Mouse (Mus musculus): ENCODE data around the gene Larp1. TPM values are rescaled to one million over a fixed set of nuclear protein-coding genes. Genes with fewer than 3 reads are reported as not detected.

Larp1 gene
- polyA plus RNA-seq, 1 experiment from 2014 or later = 23.4 TPM

DNA sequence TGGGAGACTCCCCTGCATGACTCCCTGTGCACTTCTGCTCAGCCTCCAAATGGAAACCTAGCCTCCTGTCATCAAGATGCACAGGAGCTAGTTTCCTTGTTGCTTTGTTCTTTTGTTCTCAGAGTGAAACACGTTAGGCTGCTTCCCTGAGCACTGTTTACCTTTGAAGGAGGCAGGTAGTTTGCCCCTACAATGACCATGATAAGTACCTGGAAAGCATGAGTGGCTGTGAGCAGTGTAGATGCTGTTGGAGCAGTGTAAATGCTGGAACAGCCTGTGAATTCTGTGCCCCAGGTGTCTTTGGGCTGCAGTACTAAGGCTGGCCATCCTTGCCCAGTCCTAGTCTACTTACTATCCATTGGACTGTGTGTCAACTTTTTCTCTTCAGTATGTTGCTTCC, 18.0 kb downstream of the Larp1 start:
- no peak overlapping the region for H3K4me2 ChIP-seq (ENCODE audit: low read depth, low read length)
- H3K27me3 ChIP-seq (ENCODE audit: control insufficient read depth, insufficient read depth, low read length) = no peaks in the 10 kb centered on the region
- ATAC-seq (ENCODE audit: low read depth) = no peak
- no peak overlapping the region for H3K9ac ChIP-seq (replicated peaks; ENCODE audit: low read depth, low read length)
- H3K4me3 ChIP-seq (ENCODE audit: low read depth, low read length) = no peak overlapping the region
- no peak overlapping the region for H3K27ac ChIP-seq (ENCODE audit: low read depth, low read length)
- H3K4me1 ChIP-seq (ENCODE audit: control insufficient read depth, insufficient read depth, low read length) = peaks cover 2% of the 10 kb centered on the region; the same call in 1 of the 2 replicates
- H3K9me3 ChIP-seq (ENCODE audit: control insufficient read depth, low read length) = no peaks in the 10 kb centered on the region
- no peaks in the 10 kb centered on the region for H3K36me3 ChIP-seq (ENCODE audit: control insufficient read depth, insufficient read depth, low read length)
- 68% methylated on average over 1 of the region's 1 CpGs for WGBS

DNA sequence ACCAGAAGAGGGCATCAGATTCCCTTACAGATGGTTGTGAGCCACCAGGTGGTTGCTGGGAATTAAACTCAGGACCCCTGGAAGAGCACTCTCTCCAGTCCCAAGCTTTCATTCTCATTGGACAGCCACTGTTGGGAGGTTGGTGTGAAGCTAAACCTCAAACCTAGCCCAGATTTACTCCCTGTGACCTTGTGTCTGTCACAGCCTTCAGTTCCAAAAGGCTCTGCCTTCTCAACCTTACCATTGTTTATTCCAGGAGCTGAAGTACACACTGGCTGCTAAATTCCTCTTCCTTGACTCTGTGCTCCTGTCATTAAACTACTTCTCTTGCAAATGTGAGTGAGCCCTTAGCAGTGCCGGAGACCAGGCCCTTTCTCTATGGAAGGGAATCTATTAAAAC, 20.1 kb downstream of the Larp1 start:
- ATAC-seq (ENCODE audit: low read depth) = no peak
- 79% methylated on average over 1 of the region's 1 CpGs for WGBS
- H3K4me2 ChIP-seq (ENCODE audit: low read depth, low read length) = no peak overlapping the region
- H3K4me3 ChIP-seq (ENCODE audit: low read depth, low read length) = no peak overlapping the region
- no peak overlapping the region for H3K9ac ChIP-seq (replicated peaks; ENCODE audit: low read depth, low read length)
- H3K9me3 ChIP-seq (ENCODE audit: control insufficient read depth, low read length) = no peaks in the 10 kb centered on the region
- no peak overlapping the region for H3K27ac ChIP-seq (ENCODE audit: low read depth, low read length)
- no peaks in the 10 kb centered on the region for H3K36me3 ChIP-seq (ENCODE audit: control insufficient read depth, insufficient read depth, low read length)
- H3K4me1 ChIP-seq (ENCODE audit: control insufficient read depth, insufficient read depth, low read length) = no peaks in the 10 kb centered on the region
- H3K27me3 ChIP-seq (ENCODE audit: control insufficient read depth, insufficient read depth, low read length) = no peaks in the 10 kb centered on the region

DNA sequence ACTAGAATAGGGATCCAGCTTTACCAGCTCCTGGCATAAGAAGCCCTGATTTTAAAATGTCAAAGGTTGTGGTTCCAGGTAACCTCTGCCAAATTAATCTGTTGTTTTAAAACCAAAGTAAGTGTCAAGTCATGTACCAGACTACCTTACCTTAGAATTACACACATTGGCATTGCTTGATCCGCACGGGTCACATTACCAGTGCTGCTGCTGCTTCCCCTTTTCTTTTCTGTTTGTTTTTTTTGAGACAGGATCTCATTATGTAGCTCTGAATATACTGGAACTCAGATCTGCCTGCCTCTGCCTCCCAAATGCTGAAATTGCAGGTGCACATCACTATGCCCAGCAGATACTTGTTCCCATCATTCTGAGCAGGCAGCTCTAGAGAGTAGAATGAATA, 21.0 kb downstream of the Larp1 start:
- H3K4me2 ChIP-seq (ENCODE audit: low read depth, low read length) = no peak overlapping the region
- no peaks in the 10 kb centered on the region for H3K27me3 ChIP-seq (ENCODE audit: control insufficient read depth, insufficient read depth, low read length)
- WGBS = 90% methylated on average over 2 of the region's 2 CpGs
- H3K9me3 ChIP-seq (ENCODE audit: control insufficient read depth, low read length) = no peaks in the 10 kb centered on the region
- H3K4me1 ChIP-seq (ENCODE audit: control insufficient read depth, insufficient read depth, low read length) = no peaks in the 10 kb centered on the region
- H3K27ac ChIP-seq (ENCODE audit: low read depth, low read length) = no peak overlapping the region
- no peaks in the 10 kb centered on the region for H3K36me3 ChIP-seq (ENCODE audit: control insufficient read depth, insufficient read depth, low read length)
- no peak for ATAC-seq (ENCODE audit: low read depth)
- H3K4me3 ChIP-seq (ENCODE audit: low read depth, low read length) = no peak overlapping the region
- no peak overlapping the region for H3K9ac ChIP-seq (replicated peaks; ENCODE audit: low read depth, low read length)

DNA sequence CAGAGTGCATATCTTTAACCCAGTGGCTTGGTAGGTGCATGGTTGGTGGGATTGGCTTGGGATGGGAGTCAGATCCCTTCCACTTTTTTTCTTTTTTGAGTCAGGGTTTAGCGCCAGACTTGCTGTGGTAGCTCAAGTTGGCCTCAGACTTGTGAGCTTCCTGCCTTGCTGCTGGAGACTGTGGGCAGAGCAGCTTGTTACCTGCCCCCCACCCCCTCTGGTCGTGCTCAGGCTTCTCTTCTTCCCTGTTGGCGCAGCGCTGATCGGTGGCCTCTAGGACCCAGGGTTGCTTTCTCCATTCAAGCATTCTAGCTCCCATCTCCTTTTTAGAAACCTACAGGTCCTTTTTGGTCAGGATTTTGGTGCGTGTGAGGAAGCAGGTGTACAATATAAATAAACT, 22.3 kb downstream of the Larp1 start:
- no peak for ATAC-seq (ENCODE audit: low read depth)
- Histone ChIP-seq H3K36me3 (ENCODE audit: control insufficient read depth, insufficient read depth, low read length) (no peaks in the 10 kb centered on the region), H3K27me3 (ENCODE audit: control insufficient read depth, insufficient read depth, low read length) (no peaks in the 10 kb centered on the region), H3K27ac (ENCODE audit: low read depth, low read length) (no peak overlapping the region), H3K9ac (replicated peaks; ENCODE audit: low read depth, low read length) (no peak overlapping the region), H3K4me2 (ENCODE audit: low read depth, low read length) (no peak overlapping the region), H3K4me1 (ENCODE audit: control insufficient read depth, insufficient read depth, low read length) (no peaks in the 10 kb centered on the region), H3K9me3 (ENCODE audit: control insufficient read depth, low read length) (no peaks in the 10 kb centered on the region), H3K4me3 (ENCODE audit: low read depth, low read length) (no peak overlapping the region)
- WGBS = 88% methylated on average over 6 of the region's 6 CpGs

DNA sequence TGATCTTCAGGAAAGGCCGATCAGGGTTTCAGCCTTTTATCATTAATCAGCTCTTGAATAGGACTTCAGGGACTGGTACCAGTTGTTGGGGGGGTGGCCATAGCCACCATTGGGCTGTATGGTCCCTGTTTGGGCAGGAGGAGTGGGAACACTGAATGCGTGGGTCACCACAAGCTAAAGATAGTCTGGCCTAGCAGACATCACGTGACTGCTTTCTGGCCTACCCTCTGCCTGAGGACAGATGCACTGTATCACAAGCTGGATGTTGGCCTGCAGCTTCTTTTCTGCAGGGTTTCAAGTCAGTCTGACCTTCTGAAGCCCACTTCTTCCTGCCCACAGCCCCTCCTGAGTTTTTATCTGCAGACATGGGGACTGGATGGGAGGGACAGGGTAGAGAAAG, 24.8 kb downstream of the Larp1 start:
- ATAC-seq (ENCODE audit: low read depth) = no peak
- H3K9me3 ChIP-seq (ENCODE audit: control insufficient read depth, low read length) = no peaks in the 10 kb centered on the region
- no peak overlapping the region for H3K4me2 ChIP-seq (ENCODE audit: low read depth, low read length)
- no peak overlapping the region for H3K9ac ChIP-seq (replicated peaks; ENCODE audit: low read depth, low read length)
- no peak overlapping the region for H3K4me3 ChIP-seq (ENCODE audit: low read depth, low read length)
- WGBS = 85% methylated on average over 3 of the region's 3 CpGs
- H3K36me3 ChIP-seq (ENCODE audit: control insufficient read depth, insufficient read depth, low read length) = no peaks in the 10 kb centered on the region
- H3K27ac ChIP-seq (ENCODE audit: low read depth, low read length) = no peak overlapping the region
- H3K27me3 ChIP-seq (ENCODE audit: control insufficient read depth, insufficient read depth, low read length) = no peaks in the 10 kb centered on the region
- no peaks in the 10 kb centered on the region for H3K4me1 ChIP-seq (ENCODE audit: control insufficient read depth, insufficient read depth, low read length)

DNA sequence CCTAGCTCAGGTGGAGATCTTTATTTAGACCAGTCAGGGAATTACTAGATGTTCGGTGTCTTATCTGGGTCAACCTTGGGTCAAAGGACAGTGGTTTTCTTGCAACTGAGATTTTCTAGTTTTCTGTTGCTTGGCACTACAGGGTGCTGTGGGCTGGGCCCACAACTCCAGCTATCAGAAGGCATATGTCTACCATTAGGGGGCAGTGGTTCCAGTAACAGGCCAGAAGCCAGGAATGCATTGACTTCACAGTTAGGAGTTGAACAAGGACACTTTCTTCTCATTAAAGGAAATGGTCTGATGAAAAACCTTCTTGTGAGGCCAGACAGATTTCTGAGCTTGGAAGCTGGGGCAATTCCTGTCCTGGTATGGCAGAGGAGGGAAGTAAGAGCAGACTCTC, 30.2 kb downstream of the Larp1 start:
- 84% methylated on average over 1 of the region's 1 CpGs for WGBS
- ATAC-seq (ENCODE audit: low read depth) = no peak
- H3K27ac ChIP-seq (ENCODE audit: low read depth, low read length) = no peak overlapping the region
- no peak overlapping the region for H3K4me3 ChIP-seq (ENCODE audit: low read depth, low read length)
- H3K4me1 ChIP-seq (ENCODE audit: control insufficient read depth, insufficient read depth, low read length) = no peaks in the 10 kb centered on the region
- H3K27me3 ChIP-seq (ENCODE audit: control insufficient read depth, insufficient read depth, low read length) = no peaks in the 10 kb centered on the region
- H3K36me3 ChIP-seq (ENCODE audit: control insufficient read depth, insufficient read depth, low read length) = 0 out of 2 replicates have a peak, but pooled peaks cover 3% of the 10 kb centered on the region
- H3K9me3 ChIP-seq (ENCODE audit: control insufficient read depth, low read length) = no peaks in the 10 kb centered on the region
- H3K4me2 ChIP-seq (ENCODE audit: low read depth, low read length) = no peak overlapping the region
- no peak overlapping the region for H3K9ac ChIP-seq (replicated peaks; ENCODE audit: low read depth, low read length)

DNA sequence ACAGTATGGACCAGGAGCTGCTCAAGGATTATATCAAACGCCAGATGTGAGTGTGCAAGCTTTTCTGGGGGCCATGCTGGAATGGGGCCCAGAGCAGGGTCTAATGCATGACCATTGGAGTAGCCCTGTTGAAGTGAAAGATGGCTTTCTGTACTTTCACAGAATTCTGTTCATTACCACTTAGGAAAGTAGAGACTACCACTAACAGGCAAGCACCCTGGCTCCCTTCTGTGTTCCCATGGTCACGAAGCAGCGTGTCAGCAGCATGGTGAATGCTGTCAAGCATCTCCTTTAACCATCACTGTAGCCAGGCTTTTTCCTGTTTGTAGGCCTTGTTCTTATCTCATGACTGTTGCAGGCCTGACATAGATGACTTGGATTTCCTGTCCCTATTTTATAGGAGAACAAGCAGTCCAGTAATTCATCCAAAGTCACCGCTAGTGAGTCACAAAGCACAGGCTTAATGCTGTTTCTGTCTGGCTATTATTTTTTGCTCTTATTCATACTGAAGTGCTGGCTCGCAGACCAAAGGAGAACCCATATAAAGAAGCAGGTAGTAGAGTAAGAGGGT, 34.1 kb downstream of the Larp1 start:
- no peak overlapping the region for H3K27ac ChIP-seq (ENCODE audit: low read depth, low read length)
- H3K9ac ChIP-seq (replicated peaks; ENCODE audit: low read depth, low read length) = no peak overlapping the region
- no peak for ATAC-seq (ENCODE audit: low read depth)
- H3K27me3 ChIP-seq (ENCODE audit: control insufficient read depth, insufficient read depth, low read length) = no peaks in the 10 kb centered on the region
- 93% methylated on average over 5 of the region's 5 CpGs for WGBS
- H3K36me3 ChIP-seq (ENCODE audit: control insufficient read depth, insufficient read depth, low read length) = peaks cover 9% of the 10 kb centered on the region; the same call in 1 of the 2 replicates
- H3K4me2 ChIP-seq (ENCODE audit: low read depth, low read length) = no peak overlapping the region
- H3K9me3 ChIP-seq (ENCODE audit: control insufficient read depth, low read length) = no peaks in the 10 kb centered on the region
- no peaks in the 10 kb centered on the region for H3K4me1 ChIP-seq (ENCODE audit: control insufficient read depth, insufficient read depth, low read length)
- no peak overlapping the region for H3K4me3 ChIP-seq (ENCODE audit: low read depth, low read length)

DNA sequence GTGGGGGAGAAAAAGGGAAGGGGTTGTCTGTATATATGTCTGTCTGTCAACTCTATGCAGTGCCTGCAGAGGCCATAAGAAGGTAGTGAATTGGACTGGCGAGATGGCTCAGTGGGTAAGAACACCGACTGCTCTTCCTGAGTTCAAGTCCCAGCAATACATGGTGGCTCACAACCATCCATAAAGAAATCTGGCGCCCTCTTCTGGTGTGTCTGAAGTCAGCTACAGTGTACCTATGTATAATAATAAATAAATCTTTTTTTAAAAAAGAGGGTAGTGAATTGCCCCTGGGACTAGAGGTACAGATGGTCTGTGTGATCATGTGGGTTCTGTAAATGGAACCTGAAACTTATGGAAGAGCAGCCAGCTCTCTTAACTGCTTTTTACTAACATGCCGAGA, 37.6 kb downstream of the Larp1 start:
- peaks cover 42% of the 10 kb centered on the region for H3K36me3 ChIP-seq (ENCODE audit: control insufficient read depth, insufficient read depth, low read length)
- no peaks in the 10 kb centered on the region for H3K4me1 ChIP-seq (ENCODE audit: control insufficient read depth, insufficient read depth, low read length)
- 87% methylated on average over 4 of the region's 4 CpGs for WGBS
- no peak overlapping the region for H3K27ac ChIP-seq (ENCODE audit: low read depth, low read length)
- no peak for ATAC-seq (ENCODE audit: low read depth)
- H3K9me3 ChIP-seq (ENCODE audit: control insufficient read depth, low read length) = no peaks in the 10 kb centered on the region
- no peak overlapping the region for H3K9ac ChIP-seq (replicated peaks; ENCODE audit: low read depth, low read length)
- H3K27me3 ChIP-seq (ENCODE audit: control insufficient read depth, insufficient read depth, low read length) = no peaks in the 10 kb centered on the region
- no peak overlapping the region for H3K4me3 ChIP-seq (ENCODE audit: low read depth, low read length)
- H3K4me2 ChIP-seq (ENCODE audit: low read depth, low read length) = no peak overlapping the region

DNA sequence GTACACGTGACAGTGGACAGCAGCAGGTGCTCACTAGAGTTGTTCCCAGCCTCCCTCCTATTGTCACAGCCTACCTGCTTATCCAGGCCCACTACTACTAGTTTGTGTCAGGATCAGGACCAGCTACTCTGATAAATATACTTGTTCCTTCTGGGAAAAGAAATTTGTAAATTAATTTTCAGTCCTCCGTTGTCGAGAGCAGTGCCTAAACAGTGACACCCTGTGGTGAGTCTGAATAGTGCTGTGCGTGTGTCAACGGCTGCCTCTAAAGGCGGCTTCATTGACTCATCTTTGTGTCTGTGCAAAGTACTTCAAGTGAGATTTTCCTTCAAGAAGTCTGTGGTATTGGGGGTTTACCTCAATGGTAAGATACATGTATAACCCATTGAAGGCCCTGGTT, 48.6 kb downstream of the Larp1 start:
- Histone ChIP-seq H3K9ac (replicated peaks; ENCODE audit: low read depth, low read length) (no peak overlapping the region), H3K9me3 (ENCODE audit: control insufficient read depth, low read length) (no peaks in the 10 kb centered on the region), H3K27me3 (ENCODE audit: control insufficient read depth, insufficient read depth, low read length) (no peaks in the 10 kb centered on the region), H3K4me3 (ENCODE audit: low read depth, low read length) (no peak overlapping the region), H3K4me1 (ENCODE audit: control insufficient read depth, insufficient read depth, low read length) (no peaks in the 10 kb centered on the region), H3K36me3 (ENCODE audit: control insufficient read depth, insufficient read depth, low read length) (peaks cover 56% of the 10 kb centered on the region), H3K4me2 (ENCODE audit: low read depth, low read length) (no peak overlapping the region), H3K27ac (ENCODE audit: low read depth, low read length) (no peak overlapping the region)
- WGBS = 49% methylated on average over 6 of the region's 6 CpGs
- ATAC-seq (ENCODE audit: low read depth) = no peak
